Mouse (Mus musculus) T-helper 1 cell (primary cell): ENCODE data around the gene Tent4b.
"Not testable (repeated sequence)": the region's sequence is repeated elsewhere in the genome, so short reads cannot be mapped to it uniquely, and the experiment has no call there.

Experiments used
- in situ Hi-C: fragments of 300-600 bp; cut with MboI, MseI; formaldehyde crosslinking; loops from one replicate; pipeline ENCODE4 v1.15.1; 2025; ENCODE audit warnings: high pct_unique_total_duplicates

Gene Tent4b

DNA sequence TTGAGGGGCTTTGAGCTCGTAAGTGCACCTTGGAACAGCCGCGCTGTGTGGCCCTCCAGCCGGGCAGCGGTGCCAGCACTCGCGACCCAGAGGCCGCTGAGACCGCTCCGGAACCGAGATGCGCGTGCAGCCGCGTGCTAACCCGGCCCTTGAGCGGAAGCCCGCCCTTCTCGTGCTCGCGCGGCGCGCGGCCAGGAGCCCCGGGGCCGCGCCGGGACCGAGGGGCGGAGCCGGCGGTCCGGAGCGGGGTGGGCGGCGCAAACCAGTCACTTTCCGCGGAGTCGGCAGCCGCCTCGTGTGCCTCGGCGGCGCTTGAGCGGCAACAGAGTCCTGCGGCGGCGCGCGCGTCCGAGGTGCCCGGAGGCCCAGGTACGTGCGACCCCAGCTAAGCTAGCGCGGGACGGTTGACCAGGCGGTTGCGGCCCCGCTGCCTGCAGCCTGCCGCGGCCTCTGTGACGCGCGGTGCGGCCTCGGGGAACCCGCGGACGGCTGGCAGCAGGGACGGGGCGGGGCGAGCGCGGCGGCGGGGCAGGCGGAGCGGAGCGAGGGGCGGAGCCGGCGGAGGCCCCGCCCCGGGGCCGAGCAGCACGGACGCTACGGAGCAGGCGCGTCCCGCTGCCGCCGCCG, at the start of gene Tent4b:
Gene Tent4b (plus strand): TSS at position 269 of the 627 bp plus-strand sequence.
- in situ Hi-C loops, result no loop called here

- in situ Hi-C loops, result no loop called here
These were observed 48.1 kb upstream of the Tent4b start for GRCm38 (mm10) chr8:88150910-88151371.

DNA sequence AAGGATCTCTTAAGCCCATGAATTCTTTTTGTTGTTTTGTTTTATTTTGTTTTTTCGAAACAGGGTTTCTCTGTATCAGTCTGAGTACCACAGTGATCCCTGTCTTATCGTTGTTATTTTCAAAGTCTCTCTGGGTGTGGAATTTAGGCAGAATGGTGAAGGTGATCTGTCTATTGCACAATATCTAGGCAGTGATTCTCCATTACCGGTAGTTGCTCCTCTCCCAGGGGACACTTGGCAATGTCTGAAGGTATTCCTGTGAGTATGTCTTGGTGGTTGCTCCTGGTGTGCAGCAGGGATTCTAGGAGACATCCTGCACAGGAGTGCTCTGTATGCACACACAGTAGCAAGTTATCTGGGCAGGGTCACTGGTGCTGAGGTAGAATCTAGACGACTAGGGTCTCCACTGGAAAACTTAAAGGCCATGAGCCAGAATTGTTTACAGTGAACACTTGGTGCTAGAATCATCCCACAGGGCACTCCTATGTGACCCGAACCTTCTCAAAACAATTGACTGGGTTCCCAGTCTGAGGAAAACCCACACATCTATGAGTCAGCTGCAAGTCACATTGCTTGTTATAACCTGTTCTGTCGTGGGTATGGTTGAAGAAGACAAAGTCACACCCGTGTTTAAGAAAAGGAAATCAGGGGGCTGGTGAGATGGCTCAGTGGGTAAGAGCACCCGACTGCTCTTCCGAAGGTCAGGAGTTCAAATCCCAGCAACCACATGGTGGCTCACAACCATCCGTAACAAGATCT, 38.6 kb upstream of the Tent4b start:
- in situ Hi-C loops, result loop anchor here (5.0 kb wide), 1 partner anchor 77 kb away; no protein-coding TSS in a partner anchor

DNA sequence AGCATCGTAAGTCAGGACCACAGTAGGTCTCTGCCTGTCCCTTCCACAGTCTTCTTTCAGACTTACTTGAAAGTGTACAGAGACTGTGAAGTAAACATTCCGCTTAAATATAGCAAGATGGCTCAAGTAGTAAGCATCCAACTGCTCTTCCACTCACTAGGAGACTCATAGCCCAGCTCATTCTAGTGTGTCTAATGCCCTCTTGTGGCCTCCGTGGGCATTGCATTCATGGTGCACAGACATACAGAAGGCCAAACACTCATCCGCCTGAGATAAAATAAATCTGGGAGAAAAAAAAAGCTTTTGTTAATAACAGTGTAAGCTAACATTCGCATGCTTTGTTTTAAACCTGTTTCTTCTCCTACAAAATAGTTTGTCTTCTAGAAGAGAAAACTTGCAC, 37.6 kb upstream of the Tent4b start:
- in situ Hi-C loops, result loop anchor here (5.0 kb wide), 1 partner anchor 76 kb away; no protein-coding TSS in a partner anchor

DNA sequence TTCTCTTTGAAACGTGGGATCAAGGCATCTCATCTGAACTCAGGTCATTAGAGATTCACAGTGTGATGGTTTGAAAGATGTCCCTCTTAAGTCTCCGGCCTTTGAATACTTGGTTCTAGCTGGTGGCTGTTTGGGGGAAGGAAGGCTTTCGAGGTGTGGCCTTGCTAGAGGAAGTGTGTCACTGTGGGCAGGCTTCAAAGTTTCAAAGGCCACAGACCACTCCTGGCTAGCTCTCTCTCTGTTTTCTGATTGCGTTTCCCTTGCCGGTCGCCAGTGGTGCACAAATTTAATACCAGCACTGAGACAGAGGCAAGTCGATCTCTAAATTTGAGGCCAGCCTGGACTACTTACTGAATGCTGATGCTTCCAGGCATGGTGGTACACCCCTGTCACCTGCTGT, 23.7 kb upstream of the Tent4b start:
- in situ Hi-C loops, result no loop called here

DNA sequence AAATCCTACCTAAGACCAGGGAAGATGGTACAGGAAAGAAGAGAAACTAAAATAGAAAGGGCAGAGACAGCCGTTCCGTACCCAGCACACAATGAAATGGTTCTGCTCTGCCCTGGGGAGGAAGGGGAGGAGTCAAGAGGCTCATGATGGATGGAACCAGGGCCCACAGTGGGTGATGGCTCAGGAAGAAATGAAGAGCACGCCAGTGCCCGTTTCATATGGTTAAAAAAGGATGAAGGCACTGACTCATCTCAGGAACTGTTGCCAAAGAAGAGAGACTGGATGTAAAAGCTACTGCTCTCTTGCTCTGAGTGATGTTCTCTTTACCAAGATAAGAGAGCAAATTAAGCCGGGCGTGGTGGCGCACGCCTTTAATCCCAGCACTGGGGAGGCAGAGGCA, 21.7 kb upstream of the Tent4b start:
- in situ Hi-C loops, result no loop called here

- in situ Hi-C loops, result no loop called here
These were observed 15.9 kb upstream of the Tent4b start for GRCm38 (mm10) chr8:88183121-88183520.

DNA sequence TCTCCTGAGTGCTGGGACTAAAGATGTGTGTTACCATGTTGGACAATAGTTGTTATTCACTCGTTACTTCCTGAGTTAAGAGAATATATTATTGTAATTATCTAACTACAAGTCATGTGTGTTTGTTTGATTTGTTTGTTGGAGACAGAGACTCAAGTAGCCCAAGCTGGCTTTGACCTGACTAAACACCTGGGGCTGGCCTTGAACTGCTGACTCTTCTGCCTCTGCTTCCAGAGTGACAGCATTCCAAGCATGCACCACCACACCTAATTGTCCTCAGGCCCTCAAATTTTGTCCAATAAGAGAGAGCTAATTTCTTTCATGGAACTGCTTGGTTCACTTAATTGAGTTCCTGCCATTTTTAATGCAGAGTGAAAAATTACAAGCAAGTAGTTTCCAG, 14.1 kb upstream of the Tent4b start:
- in situ Hi-C loops, result no loop called here

DNA sequence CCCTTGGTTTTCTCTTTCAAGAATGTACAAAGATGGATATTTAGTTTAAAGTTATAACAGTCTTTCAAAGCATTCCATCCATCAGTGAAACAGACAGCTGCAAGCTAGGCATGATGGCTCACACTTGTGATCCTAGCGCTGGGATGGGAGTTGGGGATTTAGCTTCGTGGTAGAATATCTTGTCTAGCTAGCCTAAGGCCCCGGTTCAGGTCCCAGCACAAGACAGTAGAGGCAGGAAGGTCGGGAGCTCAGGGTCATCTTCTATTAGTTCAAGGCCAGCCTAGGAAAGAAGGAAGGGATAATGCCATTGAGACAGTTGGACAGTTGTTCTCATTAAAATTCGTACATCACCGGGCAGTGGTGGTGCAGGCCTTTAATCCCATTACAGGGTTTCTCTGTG, 13.3 kb upstream of the Tent4b start:
- in situ Hi-C loops, result no loop called here

GRCm38 (mm10) chr8:88197328-88197727, 1.7 kb upstream of the Tent4b start:
- in situ Hi-C loops, result no loop called here

DNA sequence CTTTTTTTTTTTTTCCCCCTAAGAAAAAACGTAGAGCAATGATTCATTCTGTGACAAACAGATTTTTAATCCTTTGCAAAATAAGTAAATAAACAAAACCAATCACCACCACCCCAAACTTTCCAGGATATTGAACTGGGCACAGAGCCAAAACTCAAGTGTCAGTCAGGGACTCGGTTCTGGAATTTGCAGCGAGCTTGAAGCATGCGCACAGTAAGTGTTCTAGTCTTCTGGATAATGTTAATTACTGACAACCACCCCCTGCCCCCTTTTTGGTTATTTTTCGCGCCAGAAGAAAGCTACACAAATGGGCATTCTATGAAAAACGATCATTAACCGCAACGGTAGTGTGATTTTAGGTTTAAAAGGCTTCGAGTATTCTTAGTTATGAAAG, 465 bp upstream of the Tent4b start:
- in situ Hi-C loops, result no loop called here

- in situ Hi-C loops, result no loop called here
These were observed 938 bp downstream of the Tent4b start for GRCm38 (mm10) chr8:88199700-88200601.

- in situ Hi-C loops, result no loop called here
These were observed 1.9 kb downstream of the Tent4b start for GRCm38 (mm10) chr8:88200724-88201495.

DNA sequence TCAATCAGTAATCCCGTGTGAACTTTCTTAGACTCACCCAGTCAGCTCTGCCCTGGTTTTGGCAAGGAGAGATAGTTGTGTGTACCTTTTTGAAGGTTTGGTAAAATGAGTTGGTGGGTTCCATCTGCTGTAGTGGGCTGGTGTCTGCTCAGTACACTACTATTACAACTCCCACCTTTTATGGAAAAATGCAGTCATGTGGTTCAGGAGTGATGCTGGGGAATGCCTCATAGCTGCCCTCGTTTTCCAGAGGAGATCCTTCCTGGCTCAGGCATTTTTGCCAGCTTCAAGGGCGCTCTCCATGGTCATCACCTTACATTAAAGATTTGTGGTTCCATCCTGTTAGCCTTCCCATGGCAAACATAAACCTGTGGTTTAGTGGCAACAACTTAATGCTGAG, 2.6 kb downstream of the Tent4b start:
- in situ Hi-C loops, result no loop called here

DNA sequence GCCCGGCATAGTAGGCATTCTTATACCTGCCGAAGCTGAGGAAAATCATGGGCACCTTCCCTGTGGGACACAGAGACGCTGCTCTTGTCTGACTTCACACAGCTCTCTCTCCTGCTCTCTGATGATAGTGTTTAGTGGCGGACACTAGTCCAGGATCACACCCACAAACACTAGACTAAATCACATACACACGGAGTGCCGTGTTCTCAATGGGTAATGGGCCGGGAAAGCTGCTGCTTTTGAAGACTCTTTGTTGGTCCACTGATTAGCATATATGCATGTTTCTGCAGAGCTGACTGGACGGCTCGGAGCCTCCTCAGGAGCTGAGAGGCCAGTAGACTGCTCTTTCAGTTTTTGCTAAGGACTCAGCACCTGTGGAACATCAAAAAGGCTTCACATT, 7.0 kb downstream of the Tent4b start:
- in situ Hi-C loops, result no loop called here

- in situ Hi-C loops, result no loop called here
These were observed 8.3 kb downstream of the Tent4b start for GRCm38 (mm10) chr8:88207121-88207821.

- in situ Hi-C loops, result not testable (repeated sequence)
These were observed 11.2 kb downstream of the Tent4b start for GRCm38 (mm10) chr8:88209930-88210827.

DNA sequence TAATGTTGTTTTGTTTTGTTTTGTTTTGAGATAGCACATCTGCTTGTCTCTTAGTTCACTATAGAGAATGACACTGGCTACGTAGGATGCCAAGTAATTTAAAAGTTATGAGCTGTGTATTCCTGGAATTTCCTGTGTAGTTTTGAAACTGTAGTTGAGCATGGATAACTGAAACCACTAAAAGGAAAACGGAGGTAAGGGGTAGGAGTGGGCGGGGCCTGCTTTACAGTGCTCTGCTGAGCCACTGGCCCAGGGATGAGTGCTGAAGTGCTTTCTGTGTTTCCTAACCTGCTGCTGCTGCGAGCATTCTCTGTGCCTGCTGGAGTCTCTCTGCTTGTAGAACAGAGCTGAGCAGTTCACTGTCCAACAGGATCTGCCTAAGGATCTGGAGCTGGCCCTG, 22.3 kb downstream of the Tent4b start:
- in situ Hi-C loops, result no loop called here

- in situ Hi-C loops, result no loop called here
These were observed 26.3 kb downstream of the Tent4b start for GRCm38 (mm10) chr8:88225358-88225757.

DNA sequence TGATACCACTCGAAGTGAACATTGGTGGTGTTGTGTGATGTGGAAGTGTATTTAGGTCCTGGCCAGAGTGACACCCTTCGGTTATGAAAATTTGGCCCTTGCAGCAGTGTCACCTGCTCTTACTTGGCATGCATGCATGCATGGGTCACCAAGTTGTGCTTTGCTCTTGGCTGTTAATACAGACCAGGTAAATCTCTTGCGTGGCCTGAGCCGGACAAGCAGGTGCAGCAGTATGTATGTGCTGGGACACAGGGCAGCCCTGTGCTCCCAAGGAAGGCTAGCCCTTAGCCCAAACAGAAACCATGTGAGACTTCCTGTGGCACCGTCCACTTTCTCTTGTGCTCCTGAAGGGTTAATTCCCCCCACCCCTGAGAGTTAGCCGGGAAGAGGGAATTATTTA, 28.8 kb downstream of the Tent4b start:
- in situ Hi-C loops, result no loop called here
